Mouse (Mus musculus): Measurements from ENCODE around the gene Pink1.

Gene Pink1

DNA sequence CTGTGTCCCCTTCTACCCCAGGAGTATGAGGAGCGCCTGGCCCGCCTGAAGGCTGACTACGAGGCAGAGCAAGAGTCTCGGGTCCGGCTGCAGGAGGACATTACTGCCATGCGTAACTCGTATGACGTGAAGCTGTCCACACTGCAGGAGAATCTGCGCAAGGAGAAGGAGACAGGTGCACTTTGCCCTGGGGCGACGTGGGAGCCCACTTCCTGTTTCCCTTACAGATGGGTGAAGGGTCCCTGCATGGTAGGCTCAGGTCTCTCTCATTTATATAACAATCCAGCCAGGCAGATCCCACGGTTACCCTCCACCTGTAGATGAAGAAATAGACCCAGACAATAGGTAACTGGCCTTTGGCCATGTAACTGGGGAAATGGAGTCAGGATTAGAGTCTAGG is 39.7 kb downstream of the Pink1 start:
- in situ Hi-C loops (cut with MboI; ENCODE audit: unreplicated experiment in 2 of 2), result loop anchor here in 1 of 2 experiments (10.0 to 25.0 kb wide), 2 partner anchors 99 to 322 kb away; no protein-coding TSS in a partner anchor

DNA sequence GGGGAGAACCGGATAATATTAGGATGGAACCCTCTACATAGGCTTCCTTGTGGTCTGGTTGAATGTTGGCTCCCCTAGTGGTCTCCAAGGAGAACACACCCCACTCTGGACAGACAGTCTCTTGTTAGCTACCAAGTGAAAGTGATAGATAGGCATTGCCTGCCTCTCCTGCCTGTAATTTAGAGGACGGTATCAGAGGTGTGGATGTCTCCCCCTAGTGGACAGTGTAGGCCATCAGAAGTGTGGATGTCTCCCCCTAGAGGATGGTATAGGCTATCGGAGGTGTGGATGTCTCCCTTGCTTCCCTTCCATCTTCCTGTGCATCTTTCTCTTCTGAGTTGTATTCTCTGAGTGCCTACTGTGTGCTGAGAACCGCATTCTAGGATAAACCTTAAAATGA is 43.3 kb downstream of the Pink1 start:
- in situ Hi-C loops (cut with MboI; ENCODE audit: unreplicated experiment in 2 of 2), result loop anchor here (5.0 to 25.0 kb wide), 4 partner anchors 36 to 318 kb away; no protein-coding TSS in a partner anchor

DNA sequence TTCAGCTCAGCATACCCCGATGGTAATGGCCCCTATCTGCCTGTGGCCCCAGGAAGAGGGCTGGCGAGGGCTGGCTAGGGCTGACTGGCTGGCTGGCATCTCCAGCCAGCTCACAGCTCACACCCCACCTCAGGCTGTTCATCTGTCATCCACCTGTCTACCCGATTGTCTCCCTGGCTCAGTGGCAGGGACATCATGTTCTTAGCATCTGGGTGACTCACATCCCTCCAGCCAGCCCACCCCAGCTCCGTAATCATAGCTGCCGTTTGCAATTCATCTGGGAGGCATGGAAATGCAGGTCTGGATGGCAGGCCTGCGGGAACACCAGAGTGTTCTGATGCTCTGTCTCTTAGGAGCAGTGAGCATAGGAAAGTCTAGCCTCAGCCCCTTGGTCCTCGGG is 47.8 kb downstream of the Pink1 start:
- in situ Hi-C loops (cut with MboI; ENCODE audit: unreplicated experiment in 2 of 2), result loop anchor here in 1 of 2 experiments (25.0 kb wide), 1 partner anchor 91 kb away; no protein-coding TSS in a partner anchor

DNA sequence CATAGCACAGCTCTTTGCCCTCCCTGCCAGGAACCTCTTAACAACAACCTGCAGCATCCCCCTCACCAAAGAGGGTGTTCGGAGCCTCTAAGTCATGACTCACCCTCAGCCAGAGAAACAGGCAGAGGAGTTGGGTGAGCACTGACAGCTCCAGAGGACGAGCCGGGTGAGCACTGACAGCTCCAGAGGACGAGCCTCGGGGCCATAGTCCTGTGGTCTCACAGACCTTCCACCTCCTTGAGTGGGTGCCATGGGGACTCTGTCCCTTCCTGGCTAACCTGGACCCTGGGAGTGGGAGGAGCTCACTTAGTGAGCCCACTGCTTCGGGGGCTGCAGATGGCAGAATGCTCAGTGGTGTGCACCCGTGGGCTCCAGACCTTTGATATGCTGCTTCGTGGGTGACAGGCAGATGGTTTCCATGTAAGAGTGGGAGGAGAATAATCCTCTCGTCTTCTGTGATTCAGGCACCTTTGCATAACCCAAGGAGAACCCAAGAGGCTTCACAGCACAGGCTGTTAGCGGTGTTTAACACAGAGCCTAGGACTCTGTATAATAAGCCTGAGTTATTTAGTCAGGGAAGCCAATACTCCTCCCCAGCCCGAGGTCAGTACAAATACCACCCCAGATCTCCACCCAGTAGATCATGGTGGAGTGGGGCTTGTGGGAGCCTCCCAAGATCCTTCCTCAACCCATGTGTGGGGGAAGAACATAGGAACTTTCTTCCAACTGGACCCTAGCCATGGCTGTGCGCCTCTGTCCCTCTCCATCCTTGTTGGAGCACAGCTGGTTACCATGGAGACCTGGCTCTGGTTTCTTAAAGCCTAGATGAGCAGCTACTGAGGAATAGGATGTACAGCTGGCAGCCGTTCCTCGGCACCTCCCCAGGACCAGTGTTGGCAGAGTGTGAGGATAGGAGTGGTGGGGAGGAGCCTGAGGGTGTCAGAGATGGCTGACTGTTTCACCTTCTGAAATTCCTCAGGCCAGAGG is 53.8 kb downstream of the Pink1 start:
- in situ Hi-C loops (cut with MboI; ENCODE audit: unreplicated experiment in 2 of 2), result no loop called here

DNA sequence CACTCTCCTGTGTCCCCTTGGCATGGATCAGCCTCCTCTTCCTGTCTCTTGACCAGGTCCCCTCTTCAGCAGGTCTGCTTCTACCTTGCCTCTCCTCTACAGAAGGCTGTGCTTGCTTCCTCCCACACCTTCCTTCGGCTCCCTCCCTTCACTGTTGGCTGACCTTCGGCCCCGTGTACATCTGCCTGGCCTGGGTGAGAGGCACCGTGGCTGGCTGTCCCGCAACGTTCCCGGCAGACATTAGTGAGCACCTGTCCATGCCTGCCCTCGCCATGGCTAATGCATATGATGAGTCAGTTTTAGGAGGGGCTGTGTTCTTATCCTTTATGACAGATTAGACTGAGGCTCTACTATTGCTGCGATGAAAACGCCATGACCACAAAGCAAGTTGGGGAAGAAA is 58.2 kb downstream of the Pink1 start:
- in situ Hi-C loops (cut with MboI; ENCODE audit: unreplicated experiment in 2 of 2), result no loop called here
